Mouse (Mus musculus) right cerebral cortex, postnatal 25 days (tissue): ENCODE results near the gene Med31.
"Not testable (repeated sequence)": the region's sequence is repeated elsewhere in the genome, so short reads cannot be mapped to it uniquely, and the experiment has no call there.

Source experiments
- DNase-seq: peaks from one replicate; pipeline ENCODE4 v3.0.0; 2022

The Med31 gene

GRCm38 (mm10) chr11:72196506-72196905 lies 18.9 kb downstream of the Med31 start:
- DNase-seq: no peak

- no peak for DNase-seq
Observed at GRCm38 (mm10) chr11:72194259-72194658, 21.1 kb downstream of the Med31 start.

- DNase-seq: no peak
Observed at GRCm38 (mm10) chr11:72190857-72191256, 24.5 kb downstream of the Med31 start.

GRCm38 (mm10) chr11:72184252-72184651 lies 31.1 kb downstream of the Med31 start:
- no peak for DNase-seq

GRCm38 (mm10) chr11:72181136-72181535 lies 34.3 kb downstream of the Med31 start:
- no peak for DNase-seq

- DNase-seq: no peak
Observed at GRCm38 (mm10) chr11:72180556-72180955, 34.8 kb downstream of the Med31 start.

GRCm38 (mm10) chr11:72176553-72176952 lies 38.8 kb downstream of the Med31 start:
- no peak for DNase-seq

- DNase-seq: no peak
Observed at GRCm38 (mm10) chr11:72175966-72176365, 39.4 kb downstream of the Med31 start.

- no peak for DNase-seq
Observed at GRCm38 (mm10) chr11:72174721-72175120, 40.7 kb downstream of the Med31 start.

- DNase-seq: no peak
Observed at GRCm38 (mm10) chr11:72173506-72173905, 41.9 kb downstream of the Med31 start.

GRCm38 (mm10) chr11:72171906-72172305 lies 43.5 kb downstream of the Med31 start:
- not testable (repeated sequence) for DNase-seq

- no peak for DNase-seq
Observed at GRCm38 (mm10) chr11:72169871-72170270, 45.5 kb downstream of the Med31 start.

- no peak for DNase-seq
Observed at GRCm38 (mm10) chr11:72163198-72163597, 52.2 kb downstream of the Med31 start.
